Mouse (Mus musculus): ENCODE results near the gene Map3k4.
"Not testable (repeated sequence)": the region's sequence is repeated elsewhere in the genome, so short reads cannot be mapped to it uniquely, and the experiment has no call there.

Map3k4 gene

DNA sequence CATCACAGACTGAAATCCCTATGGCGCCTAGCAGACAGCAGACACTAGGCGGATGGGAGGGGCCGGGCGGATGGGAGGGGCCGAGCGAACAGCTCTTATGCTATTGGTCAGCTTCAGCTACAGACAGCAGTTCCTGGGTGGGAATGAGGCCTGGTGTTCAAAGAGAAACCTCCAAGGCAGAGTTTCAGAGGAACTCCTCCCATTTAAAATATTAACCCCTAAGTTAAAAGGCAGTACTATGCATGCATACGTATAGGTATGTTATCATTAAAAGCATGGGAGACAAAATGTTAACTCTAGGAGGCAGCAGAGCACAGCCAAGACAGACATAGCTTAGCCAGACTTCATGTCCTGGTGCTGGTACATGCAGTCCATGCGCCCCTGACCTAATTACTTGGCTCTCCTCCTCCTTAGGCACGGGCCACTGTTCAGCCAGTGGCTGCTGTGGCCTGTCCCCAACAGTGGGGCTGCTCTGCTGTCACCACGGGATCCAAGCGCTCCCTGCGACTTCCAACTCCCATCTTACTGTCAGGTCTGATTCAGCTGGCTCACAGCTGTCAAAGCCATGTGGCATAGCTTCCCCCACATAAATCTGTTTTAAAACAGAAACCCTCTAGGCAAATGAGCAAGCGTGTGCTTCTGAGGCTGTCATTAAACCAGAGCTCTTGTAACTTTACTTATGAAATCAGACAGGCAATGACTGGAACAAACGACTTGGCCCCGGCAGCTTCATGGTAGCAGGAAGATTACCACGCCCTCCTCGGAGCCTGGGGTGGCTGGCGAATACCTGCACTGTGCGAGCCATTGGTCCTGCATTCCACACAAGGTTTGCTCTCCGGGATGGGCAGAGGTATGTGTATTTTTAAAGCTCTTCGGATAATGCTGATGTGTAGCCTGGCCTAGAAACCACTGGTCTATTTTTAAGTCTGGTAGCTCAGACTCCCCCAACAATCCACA, 52.3 kb downstream of the Map3k4 start:
- peak; percentile 82 for DNase-seq

DNA sequence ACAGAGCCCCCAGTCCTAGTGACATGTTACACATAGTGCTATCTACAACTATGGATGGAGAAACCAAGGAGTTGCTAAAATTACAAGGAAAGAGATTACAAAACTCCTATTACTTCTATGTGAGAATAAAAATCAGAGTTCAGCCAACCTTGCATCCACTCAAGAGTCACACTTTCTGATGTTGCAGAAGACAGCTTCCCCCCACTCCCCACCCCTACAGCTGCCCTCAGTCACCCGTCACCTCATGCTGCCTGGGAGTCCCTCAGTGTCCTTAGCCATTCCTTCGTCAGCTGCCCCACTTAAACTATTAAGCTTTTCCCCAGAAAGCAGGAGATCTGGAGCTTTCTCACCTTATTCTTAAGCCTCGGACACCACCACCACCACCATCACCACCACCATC, 54.3 kb downstream of the Map3k4 start:
- no peak for DNase-seq

DNA sequence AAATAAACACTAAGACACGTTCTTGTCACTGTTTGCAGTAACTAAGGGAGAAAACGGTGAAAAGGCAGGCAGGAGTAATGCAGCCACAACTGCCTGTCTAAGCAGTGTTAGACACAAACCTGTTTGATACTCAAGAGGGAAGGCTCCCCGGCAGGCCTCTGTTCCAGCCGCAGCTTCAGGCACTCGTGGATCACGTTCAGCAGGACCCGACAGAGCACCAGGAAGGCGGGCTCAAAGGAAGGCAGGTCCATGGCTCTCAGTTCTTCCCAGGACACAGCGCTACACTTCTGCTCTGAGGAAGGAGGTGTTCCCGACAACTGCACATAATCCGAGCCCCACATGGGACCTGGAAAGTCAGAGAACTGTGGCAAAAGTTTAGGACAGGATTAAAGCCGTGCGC, 54.8 kb downstream of the Map3k4 start:
- no peak for DNase-seq

GRCm38 (mm10) chr17:12262851-12263250, 55.7 kb downstream of the Map3k4 start:
- DNase-seq, result no peak

- no peak for DNase-seq
These were observed 56.7 kb downstream of the Map3k4 start for GRCm38 (mm10) chr17:12261887-12262286.

- no peak for DNase-seq
These were observed 57.2 kb downstream of the Map3k4 start for GRCm38 (mm10) chr17:12261376-12261775.

- no peak for DNase-seq
These were observed 58.6 kb downstream of the Map3k4 start for GRCm38 (mm10) chr17:12259957-12260356.

GRCm38 (mm10) chr17:12258517-12258916, 60.1 kb downstream of the Map3k4 start:
- no peak for DNase-seq

- DNase-seq, result no peak
These were observed 62.5 kb downstream of the Map3k4 start for GRCm38 (mm10) chr17:12256142-12256541.

DNA sequence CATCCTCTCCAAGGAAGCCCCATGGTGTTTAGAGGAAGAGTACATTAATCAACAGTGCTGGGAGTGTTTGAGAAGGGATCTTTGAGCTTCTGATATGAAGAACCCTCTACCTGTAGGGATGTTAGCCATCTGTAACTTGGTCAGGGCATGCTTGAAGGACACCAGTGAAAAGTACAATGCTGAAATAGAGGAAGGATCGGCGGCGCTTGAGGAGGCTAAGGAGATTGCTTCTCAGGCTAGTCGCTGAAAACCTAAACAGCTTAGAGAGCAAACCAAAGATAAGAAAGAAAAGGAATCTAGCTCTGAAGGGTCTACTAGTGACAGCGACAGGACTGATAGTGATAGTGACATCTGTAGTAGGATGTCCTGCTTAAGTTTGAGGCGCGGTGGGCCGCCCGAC, 68.0 kb downstream of the Map3k4 start:
- no peak for DNase-seq

- DNase-seq, result peak; percentile 32
These were observed 68.7 kb downstream of the Map3k4 start for GRCm38 (mm10) chr17:12249783-12250504.

DNA sequence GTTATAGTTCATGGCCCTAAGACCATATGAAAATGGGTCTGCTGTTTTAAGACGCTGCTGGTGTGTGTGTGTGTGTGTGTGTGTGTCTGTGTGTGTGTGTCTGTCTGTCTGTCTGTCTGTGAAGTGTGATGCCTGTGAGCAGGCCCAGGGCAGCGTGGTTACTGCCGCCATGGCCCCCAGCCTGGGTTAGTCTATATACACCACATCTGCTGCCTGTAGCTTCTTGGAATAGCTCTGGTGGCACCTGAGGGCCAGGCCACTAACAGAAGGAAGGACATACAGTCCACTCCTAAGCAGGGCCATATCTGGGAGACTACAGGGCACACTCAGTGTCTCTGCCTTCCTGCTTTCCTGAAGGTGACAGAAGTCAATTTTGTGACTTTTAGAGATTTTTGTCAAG, 77.9 kb downstream of the Map3k4 start:
- no peak for DNase-seq

DNA sequence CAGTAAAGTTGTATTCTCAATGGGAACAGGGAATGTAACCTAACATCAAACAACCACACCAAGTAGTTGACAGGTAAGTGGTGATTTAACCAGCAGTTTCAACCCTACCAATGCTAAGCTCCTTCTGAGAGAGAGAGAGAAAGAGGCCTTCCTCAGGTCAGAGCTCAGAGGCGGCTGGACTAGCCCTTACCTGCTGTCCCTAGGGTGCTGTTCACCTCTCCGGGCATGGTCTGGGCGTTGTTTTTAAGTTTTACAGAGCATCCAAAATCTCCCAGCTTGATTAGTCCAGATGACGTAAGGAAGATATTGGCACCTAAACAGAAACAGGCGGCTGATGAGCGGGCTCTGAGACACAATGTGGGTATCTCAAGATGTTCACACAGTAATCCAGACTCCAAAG, 85.9 kb downstream of the Map3k4 start:
- no peak for DNase-seq

DNA sequence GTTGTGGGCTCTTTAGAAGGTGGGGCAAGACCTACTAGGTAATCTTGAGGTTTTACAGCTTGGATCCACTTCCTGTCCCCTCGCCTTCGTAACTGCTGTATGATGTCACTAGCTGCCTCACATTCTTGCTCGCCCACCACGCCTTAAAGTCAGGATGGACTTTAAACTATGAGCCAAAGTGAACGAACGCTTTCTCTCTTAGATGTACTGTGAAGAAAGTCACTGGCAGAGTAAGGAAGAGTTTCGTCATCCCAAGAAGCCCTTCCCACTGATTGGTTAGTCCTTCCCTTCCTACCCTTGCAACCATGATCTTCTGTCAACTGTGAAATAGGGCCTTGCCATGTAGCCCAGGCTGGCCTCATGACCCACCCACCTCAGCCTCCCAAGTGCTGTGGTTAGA, 87.5 kb downstream of the Map3k4 start:
- DNase-seq, result no peak

DNA sequence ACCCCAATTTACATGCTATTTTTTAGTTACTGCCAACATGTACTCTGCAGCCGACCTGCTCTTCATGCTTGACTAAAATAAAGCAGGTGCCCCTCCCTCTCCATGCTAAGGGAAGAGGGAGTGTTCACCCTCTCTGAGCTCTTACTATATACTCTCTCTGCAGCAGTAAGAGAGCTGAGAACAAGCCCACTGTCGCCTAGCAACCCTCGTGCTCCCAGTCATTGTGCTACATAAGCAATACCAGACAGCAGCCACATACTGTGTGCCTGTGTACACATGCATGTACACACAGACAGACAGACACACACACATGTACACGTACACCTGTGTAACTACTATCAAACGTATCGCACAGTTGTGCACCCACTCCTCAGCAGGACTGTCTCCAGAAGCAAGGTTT, 88.4 kb downstream of the Map3k4 start:
- no peak for DNase-seq

- DNase-seq, result no peak
These were observed 88.8 kb downstream of the Map3k4 start for GRCm38 (mm10) chr17:12229756-12230155.

- DNase-seq, result no peak
These were observed 90.1 kb downstream of the Map3k4 start for GRCm38 (mm10) chr17:12228471-12228870.

- no peak for DNase-seq
These were observed 90.6 kb downstream of the Map3k4 start for GRCm38 (mm10) chr17:12228001-12228400.

DNA sequence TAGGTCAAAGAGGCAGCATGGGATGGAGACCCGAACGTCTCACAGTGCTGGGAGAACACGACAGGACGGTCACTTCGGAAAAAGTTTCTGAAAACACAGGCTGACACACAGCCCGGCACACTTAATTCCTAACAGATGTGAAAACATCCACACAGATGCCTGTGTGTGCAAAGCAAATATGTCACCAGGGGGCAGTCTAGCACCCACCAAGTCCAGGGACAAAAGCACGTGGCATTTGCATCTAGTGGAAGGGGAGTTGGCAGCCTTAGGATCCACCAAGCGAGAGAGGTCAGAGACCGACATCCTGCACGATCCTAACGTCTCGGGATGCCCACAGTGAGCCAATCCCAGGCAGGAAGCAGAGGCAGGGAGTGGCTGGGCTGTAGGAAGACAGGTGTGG, 92.0 kb downstream of the Map3k4 start:
- peak; percentile 60 for DNase-seq

- no peak for DNase-seq
These were observed 93.4 kb downstream of the Map3k4 start for GRCm38 (mm10) chr17:12225227-12225626.

DNA sequence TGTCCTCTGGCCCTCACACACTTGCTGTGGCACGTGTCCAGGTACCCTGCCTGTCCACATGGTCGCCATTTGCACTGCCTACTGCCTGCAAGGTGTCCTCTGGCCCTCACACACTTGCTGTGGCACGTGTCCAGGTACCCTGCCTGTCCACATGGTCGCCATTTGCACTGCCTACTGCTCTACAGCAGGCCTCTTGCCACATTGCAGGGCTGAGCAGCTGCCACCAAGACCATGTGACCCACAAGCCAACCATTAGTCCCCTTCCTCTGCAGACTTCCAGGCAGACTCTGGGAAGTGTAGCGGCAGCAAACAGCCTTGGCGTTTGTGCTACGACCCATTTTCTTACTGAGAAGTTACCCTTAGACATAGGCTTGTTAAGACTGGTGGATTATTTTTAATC, 94.0 kb downstream of the Map3k4 start:
- DNase-seq, result not testable (repeated sequence)

- no peak for DNase-seq
These were observed 94.5 kb downstream of the Map3k4 start for GRCm38 (mm10) chr17:12224145-12224544.

DNA sequence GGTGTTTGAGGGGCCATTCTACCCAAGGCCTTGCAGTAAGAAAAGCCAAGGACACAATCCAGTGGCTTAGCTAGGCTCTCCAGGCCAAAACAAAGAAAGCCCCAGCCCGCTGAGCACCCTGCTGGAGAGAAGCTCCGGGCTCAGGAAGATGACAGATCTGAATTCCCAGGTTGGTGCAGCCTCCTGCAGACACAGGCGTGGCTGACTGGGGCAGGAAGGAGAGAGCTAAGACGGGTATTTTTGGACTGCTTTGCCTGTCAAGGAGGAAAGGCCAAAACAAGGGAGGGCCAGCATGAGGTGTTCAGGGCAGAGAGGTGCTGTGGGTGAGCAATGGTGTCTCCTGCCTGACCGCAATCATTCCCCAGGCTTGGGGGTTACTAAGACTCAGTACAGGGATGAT, 94.9 kb downstream of the Map3k4 start:
- no peak for DNase-seq

- DNase-seq, result peak; percentile 17
These were observed 96.7 kb downstream of the Map3k4 start for GRCm38 (mm10) chr17:12221926-12222325.

Measured in retina, postnatal 1 day (tissue).